Mouse (Mus musculus) large intestine, adult 2 months (tissue): Measurements from ENCODE around the gene Tent5c. TPM values are rescaled to one million over a fixed set of nuclear protein-coding genes. Genes with fewer than 3 reads are reported as not detected.

Experiments used
- DNase-seq: peaks from one replicate; pipeline ENCODE4 v3.0.0-alpha.2; 2012; ENCODE audit warnings: low read depth, low spot score
- WGBS: fragments of 180-500 bp; shearing (Covaris S2); methylation state at CpG from one replicate; pipeline ENCODE4 v1.1.7; 2018; 5-methylcytosine and 5-hydroxymethylcytosine counted together
- polyA plus RNA-seq: library from polyadenylated mRNA; depleted of rRNA; stranded (reverse); fragments of >200 nt; gene quantifications from 2 replicates; pipeline ENCODE4 v1.2.3, GENCODE M21; 2012

Gene Tent5c
- polyA plus RNA-seq, 1 experiment, result 8.6 TPM

DNA sequence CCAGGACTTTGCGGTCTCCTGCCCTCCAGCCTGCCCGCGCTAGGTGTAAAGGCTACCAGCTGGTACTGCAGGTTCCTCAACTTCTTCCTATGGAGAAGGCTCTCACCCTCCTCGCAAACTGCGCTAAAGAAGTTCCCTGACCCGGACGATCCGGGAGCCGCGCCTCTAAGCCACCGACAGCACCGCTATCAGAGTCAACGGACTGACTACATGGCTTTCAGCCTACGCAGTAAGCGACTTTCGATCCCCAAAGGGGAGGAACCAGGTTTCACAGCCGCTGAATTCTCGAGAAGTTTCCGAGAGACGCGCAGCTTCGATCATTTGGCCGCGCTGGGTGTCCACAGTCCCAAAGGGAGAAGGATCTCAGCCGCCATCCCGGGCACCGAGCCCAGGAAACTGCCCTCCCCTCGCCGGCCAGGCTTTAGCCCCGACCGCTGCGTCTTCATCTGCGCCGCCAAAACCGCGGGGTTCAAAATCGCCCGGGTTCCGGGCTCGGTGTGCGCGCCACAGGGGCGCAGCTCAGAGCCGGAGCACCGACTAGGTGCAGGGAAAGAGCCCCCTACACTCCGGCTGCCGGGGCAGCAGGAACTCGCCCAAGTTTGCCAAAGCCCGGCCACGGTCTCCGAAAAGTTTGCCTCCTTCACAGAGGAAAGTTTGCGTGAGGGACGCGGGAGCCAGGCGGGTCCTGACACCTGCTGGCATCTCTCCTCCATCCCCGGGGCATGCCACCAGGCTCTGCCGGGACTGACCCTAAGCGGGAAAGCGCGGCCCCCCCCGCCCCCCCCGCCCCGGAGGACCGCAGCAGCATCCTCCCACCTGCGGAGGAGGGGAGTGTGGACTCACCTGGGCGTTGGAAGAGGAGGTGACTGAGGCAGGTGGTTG is 632 bp downstream of the Tent5c start:
- under 1% methylated on average over 66 of the region's 66 CpGs for WGBS
- peak; percentile 29 for DNase-seq

- no peak for DNase-seq
- 51% methylated on average over 2 of the region's 2 CpGs for WGBS
Measured at GRCm38 (mm10) chr3:100487046-100487445, 2.1 kb downstream of the Tent5c start.

GRCm38 (mm10) chr3:100485390-100486132 is 3.6 kb downstream of the Tent5c start:
- WGBS, result 59% methylated on average over 11 of the region's 11 CpGs

GRCm38 (mm10) chr3:100482971-100483610 is 6.0 kb downstream of the Tent5c start:
- DNase-seq, result no peak
- 85% methylated on average over 5 of the region's 5 CpGs for WGBS

More at GRCm38 (mm10) chr3:100485390-100486132, 3.6 kb downstream of the Tent5c start:
- DNase-seq, result no peak

- no peak for DNase-seq
- WGBS, result 77% methylated on average over 7 of the region's 7 CpGs
Measured at GRCm38 (mm10) chr3:100482324-100482911, 6.7 kb downstream of the Tent5c start.

- no peak for DNase-seq
- WGBS, result 76% methylated on average over 7 of the region's 7 CpGs
Measured at GRCm38 (mm10) chr3:100480251-100481005, 8.7 kb downstream of the Tent5c start.

DNA sequence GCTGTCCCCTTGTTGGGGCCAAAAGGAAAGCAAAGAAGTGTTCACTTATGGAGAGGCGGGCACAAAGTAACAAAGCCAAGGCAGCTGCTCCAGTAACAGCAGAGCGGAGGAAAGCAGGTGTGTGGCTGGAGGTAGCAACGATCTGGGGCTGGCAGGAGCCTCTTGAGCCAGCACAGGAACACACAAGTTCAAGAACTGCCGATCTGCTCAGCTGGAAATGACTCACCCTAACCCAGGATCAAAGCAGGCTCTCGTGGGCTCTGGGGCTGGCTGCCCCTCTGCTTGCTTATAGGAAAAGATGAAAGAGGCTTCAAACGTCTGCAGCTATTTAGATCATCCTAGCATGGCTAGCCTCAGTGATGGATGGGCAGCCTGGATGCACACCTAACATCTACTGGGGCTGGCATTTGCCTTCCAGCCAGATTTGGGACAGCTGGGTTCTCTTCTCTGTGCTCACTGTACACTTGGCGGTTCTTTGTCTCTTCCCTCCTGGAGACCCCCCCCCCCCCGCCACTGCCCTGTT is 14.1 kb downstream of the Tent5c start:
- DNase-seq, result no peak
- WGBS, result 57% methylated on average over 8 of the region's 8 CpGs

- no peak for DNase-seq
- 95% methylated on average over 7 of the region's 7 CpGs for WGBS
Measured at GRCm38 (mm10) chr3:100474536-100474935, 14.6 kb downstream of the Tent5c start.

DNA sequence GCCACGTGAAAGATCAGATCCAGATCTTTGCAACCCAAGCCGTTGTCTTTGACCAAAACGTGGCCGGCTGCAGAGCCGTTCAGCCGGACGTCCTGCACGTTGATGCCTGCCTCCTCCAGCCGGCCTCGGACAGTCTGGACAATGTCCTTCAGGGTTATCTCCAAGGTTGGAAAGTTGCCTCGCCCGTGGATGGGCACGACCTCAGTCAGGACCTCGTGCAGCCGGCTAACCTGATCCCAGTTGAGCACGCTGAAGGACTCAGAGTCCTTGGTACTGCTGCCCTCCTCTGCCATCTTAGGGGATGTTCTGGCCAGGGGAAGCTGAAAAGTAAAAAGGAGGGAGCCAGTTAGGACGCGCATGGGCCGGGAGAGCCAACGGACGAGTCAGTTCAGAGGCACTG is 16.0 kb downstream of the Tent5c start:
- no peak for DNase-seq
- 91% methylated on average over 21 of the region's 21 CpGs for WGBS

- no peak for DNase-seq
- WGBS, result 80% methylated on average over 3 of the region's 3 CpGs
Measured at GRCm38 (mm10) chr3:100470902-100471301, 18.2 kb downstream of the Tent5c start.

GRCm38 (mm10) chr3:100470101-100470500 is 19.0 kb downstream of the Tent5c start:
- 76% methylated on average over 3 of the region's 3 CpGs for WGBS
- DNase-seq, result no peak

DNA sequence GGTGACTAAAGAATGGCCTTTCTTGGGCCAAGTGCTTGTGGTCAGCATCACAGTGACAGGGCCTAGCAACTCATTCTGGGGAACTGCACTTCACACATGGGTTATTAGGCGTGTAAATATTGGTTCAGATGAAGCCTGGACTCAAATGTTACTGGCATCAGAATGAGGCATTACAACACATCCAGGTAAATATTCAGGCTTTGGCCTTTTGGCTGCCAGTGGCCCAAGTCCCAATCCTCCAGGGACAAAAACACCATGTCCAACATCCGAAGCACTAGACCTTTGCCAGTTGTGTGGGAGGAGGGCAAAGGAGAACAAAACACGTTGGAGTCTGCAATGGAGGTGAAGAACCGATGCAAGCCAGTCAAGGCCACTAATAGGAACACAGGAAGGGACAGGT is 22.6 kb downstream of the Tent5c start:
- WGBS, result 88% methylated on average over 4 of the region's 4 CpGs
- no peak for DNase-seq

GRCm38 (mm10) chr3:100464596-100464995 is 24.5 kb downstream of the Tent5c start:
- WGBS, result 76% methylated on average over 5 of the region's 5 CpGs
- no peak for DNase-seq

GRCm38 (mm10) chr3:100463959-100464265 is 25.2 kb downstream of the Tent5c start:
- WGBS, result 56% methylated on average over 2 of the region's 2 CpGs
- DNase-seq, result no peak

GRCm38 (mm10) chr3:100463160-100463958 is 25.8 kb downstream of the Tent5c start:
- WGBS, result 60% methylated on average over 12 of the region's 12 CpGs
- DNase-seq, result no peak

DNA sequence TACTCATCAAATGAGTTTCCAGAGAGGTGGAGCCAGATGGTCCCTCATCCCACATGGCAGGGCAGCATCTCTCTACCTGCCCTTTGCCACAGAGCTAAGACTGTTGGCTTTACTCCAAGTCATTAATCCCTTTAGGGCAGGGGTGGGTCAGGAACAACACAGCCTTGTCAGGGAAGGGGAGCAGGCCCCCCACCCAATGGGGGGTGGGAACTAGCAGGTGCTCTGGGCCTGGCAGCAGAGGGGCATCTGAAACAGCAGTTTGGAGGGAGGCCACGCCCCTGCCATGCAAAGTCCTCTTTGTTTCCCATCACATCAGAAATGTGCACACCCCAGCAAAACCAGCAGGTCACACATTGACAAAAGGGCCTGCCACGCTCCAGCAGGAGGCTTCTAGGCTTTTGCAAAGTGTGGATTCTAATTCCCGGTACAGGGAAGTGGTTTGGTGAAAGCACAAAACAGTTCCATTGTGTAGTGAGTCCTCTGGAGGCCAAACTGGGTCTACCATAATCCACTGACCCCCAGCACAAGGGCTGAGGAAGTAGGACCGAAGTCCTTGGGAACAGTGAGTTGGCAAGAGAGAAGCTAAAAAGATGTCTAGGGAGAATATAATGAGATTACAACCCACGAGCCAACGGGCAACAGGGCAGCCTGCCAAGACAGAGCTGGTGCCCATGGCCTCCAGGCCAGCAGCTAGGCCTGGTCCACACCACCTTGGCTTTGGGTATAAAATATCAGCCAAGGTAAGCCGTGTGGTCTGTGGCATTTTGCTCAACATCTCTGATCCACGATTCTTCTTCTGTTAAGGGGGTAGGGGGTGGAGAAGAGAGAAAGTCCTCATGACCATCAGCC is 26.7 kb downstream of the Tent5c start:
- 35% methylated on average over 8 of the region's 8 CpGs for WGBS
- DNase-seq, result no peak

DNA sequence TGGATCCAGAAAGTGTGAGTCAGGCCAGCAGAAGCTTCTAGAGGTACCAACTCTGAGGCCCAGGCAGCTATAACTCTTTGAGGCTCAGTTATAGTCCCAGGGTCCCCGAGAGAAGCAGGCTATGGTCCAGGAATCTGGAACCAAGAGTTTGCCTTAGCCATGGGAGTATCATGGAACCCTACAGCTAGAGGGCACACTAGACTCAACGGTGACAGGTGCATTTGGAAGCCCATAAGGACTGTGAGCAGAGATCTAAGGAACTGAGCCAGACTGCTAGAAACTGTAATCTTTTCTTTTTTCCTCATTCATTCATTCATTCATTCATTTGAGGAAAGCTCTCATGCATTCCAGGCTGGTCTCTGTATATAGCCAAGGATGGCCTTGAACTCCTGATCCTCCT is 28.6 kb downstream of the Tent5c start:
- WGBS, result 91% methylated on average over 2 of the region's 2 CpGs

More for the DNA sequence above, 28.6 kb downstream of the Tent5c start:
- no peak for DNase-seq
